Mouse (Mus musculus): ENCODE results near the gene Amh. TPM values are rescaled to one million over a fixed set of nuclear protein-coding genes. Genes with fewer than 3 reads are reported as not detected.

Amh gene
- polyA plus RNA-seq (2014; fragmentation: Nextera tagmentation; extraction: Ambion mirVana), result 0.11 TPM in 1 of 2 replicates, not detected in the other

- 69% methylated on average over 6 of the region's 6 CpGs for WGBS
- no peaks in the 10 kb centered on the region for H3K9me3 ChIP-seq (ENCODE audit: control insufficient read depth, low read length)
- no peak within 1 kb of the TSS for H3K4me3 ChIP-seq (ENCODE audit: low read depth, low read length)
- peaks cover 30% of the 10 kb centered on the region for H3K4me1 ChIP-seq (replicated peaks; ENCODE audit: control insufficient read depth, insufficient read depth, low read length)
- no peak within 1 kb of the TSS for H3K4me2 ChIP-seq (ENCODE audit: low read length)
- 0 out of 2 replicates have a peak, but pooled peaks cover 9% of the 10 kb centered on the region for H3K27me3 ChIP-seq (replicated peaks; ENCODE audit: control insufficient read depth, insufficient read depth, low read length)
- DNase-seq (ENCODE audit: low spot score) (no peak), ATAC-seq (replicated peaks; ENCODE audit: low FRiP score, low TSS enrichment, low read depth) (no peak)
- no peak within 1 kb of the TSS for H3K9ac ChIP-seq (ENCODE audit: low read length)
- H3K27ac ChIP-seq (ENCODE audit: low read depth), result no peak within 1 kb of the TSS
- H3K36me3 ChIP-seq (ENCODE audit: control insufficient read depth, insufficient read depth, low read length), result peaks cover 49% of the 10 kb centered on the region
These were observed at the start of gene Amh for GRCm38 (mm10) chr10:80804916-80805315. Gene Amh, plus strand, starts transcription at chr10:80805243.

DNA sequence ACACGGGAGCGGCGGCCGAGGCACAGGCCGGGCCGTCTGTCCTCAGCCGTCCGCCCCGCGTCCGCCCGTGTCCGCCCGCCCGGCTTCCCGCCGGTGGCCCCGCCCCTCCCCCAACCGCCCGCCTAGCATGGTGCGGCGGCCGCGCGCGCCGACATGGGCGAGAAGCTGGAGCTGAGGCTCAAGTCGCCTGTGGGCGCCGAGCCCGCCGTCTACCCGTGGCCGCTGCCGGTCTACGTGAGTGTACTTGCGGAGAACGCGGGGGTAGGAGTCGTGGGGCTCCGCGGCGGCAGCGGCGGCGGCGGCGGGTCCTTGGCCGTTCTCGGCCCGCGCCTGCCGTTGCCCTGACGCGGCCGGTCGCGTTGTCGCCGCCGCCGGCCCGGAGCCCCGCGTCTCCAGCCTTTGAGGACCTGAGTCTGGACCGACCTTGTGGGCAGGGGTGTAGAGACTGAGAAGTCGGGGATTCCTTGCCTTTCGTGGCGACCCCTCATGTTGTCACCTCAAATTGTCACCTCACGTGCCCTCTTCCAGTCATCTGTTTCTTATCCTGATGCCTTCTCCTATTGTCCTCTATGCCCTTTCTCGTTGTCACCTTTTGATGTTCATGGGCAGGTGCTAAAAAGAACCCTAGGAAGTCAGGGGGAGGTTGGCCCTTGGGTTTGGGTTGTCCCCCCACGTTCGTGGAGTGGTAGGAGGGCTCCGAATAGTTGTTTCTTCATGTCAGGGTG lies 49.6 kb upstream of the Amh start:
- Histone ChIP-seq H3K27ac (ENCODE audit: low read depth) (peak overlapping the region; percentile 74), H3K4me1 (replicated peaks; ENCODE audit: control insufficient read depth, insufficient read depth, low read length) (peaks cover 24% of the 10 kb centered on the region), H3K27me3 (replicated peaks; ENCODE audit: control insufficient read depth, insufficient read depth, low read length) (no peaks in the 10 kb centered on the region), H3K9me3 (ENCODE audit: control insufficient read depth, low read length) (no peaks in the 10 kb centered on the region), H3K4me2 (ENCODE audit: low read length) (peak overlapping the region; percentile 100), H3K9ac (ENCODE audit: low read length) (peak overlapping the region; percentile 95), H3K36me3 (ENCODE audit: control insufficient read depth, insufficient read depth, low read length) (no peaks in the 10 kb centered on the region), H3K4me3 (ENCODE audit: low read depth, low read length) (peak overlapping the region; percentile 93)
- under 1% methylated on average over 75 of the region's 75 CpGs for WGBS
- ATAC-seq (replicated peaks; ENCODE audit: low FRiP score, low TSS enrichment, low read depth) (no peak), DNase-seq (ENCODE audit: low spot score) (no peak)

DNA sequence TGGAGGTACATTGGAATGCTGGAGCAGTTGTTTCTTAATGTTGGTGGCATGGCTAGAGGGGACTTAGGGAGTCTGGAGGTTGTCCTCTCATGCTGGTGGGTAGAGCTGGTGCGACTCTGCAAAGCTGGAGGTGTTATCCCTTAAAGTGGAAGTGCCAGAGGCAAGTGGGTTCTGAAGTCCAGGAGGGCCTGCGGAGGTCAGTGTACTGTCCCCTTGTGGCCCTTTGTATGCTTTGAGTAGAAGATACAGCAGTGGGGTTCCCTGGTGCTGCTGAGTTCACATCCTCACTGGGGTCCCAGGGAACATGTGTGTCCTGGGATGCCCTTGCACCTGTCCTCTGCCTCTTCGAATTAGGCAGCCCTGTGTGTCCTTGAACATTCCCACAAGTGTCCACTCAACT lies 48.9 kb upstream of the Amh start:
- Histone ChIP-seq H3K27ac (ENCODE audit: low read depth) (no peak overlapping the region), H3K9ac (ENCODE audit: low read length) (peak overlapping the region; percentile 95), H3K27me3 (replicated peaks; ENCODE audit: control insufficient read depth, insufficient read depth, low read length) (no peaks in the 10 kb centered on the region), H3K36me3 (ENCODE audit: control insufficient read depth, insufficient read depth, low read length) (no peaks in the 10 kb centered on the region), H3K4me2 (ENCODE audit: low read length) (peak overlapping the region; percentile 100), H3K4me1 (replicated peaks; ENCODE audit: control insufficient read depth, insufficient read depth, low read length) (peaks cover 29% of the 10 kb centered on the region), H3K4me3 (ENCODE audit: low read depth, low read length) (peak overlapping the region; percentile 93), H3K9me3 (ENCODE audit: control insufficient read depth, low read length) (no peaks in the 10 kb centered on the region)
- ATAC-seq (replicated peaks; ENCODE audit: low FRiP score, low TSS enrichment, low read depth) (no peak), DNase-seq (ENCODE audit: low spot score) (no peak)
- WGBS, result 29% methylated on average over 3 of the region's 3 CpGs

DNA sequence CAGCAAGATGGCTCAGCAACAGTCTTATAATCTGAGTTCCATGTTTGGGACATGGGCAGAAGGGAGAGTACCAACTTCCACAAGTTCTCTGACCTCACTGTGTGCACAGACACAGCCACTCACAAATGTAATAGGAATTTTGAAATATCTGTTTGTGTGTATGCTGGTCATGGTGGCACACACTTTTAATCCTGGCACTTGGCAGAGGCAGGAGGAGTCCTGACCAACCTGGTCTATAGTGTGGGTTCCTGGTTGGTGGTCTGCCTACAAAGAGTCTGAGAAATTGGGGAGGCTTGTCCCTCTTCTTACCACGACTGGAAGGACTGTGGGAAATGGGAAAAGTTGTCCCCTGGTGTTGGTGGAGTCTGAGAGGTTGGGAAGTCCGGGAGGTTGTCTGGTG lies 48.5 kb upstream of the Amh start:
- H3K9ac ChIP-seq (ENCODE audit: low read length), result peak overlapping the region; percentile 95

GRCm38 (mm10) chr10:80756967-80757366 lies 48.1 kb upstream of the Amh start:
- 66% methylated on average over 4 of the region's 4 CpGs for WGBS
- H3K27me3 ChIP-seq (replicated peaks; ENCODE audit: control insufficient read depth, insufficient read depth, low read length), result no peaks in the 10 kb centered on the region
- H3K9ac ChIP-seq (ENCODE audit: low read length), result no peak overlapping the region; the same call in 1 of the 2 replicates
- DNase-seq (ENCODE audit: low spot score) (no peak), ATAC-seq (replicated peaks; ENCODE audit: low FRiP score, low TSS enrichment, low read depth) (no peak)
- peak overlapping the region; percentile 100 for H3K4me2 ChIP-seq (ENCODE audit: low read length)
- peaks cover 33% of the 10 kb centered on the region for H3K4me1 ChIP-seq (replicated peaks; ENCODE audit: control insufficient read depth, insufficient read depth, low read length)
- no peaks in the 10 kb centered on the region for H3K36me3 ChIP-seq (ENCODE audit: control insufficient read depth, insufficient read depth, low read length)
- no peaks in the 10 kb centered on the region for H3K9me3 ChIP-seq (ENCODE audit: control insufficient read depth, low read length)
- H3K27ac ChIP-seq (ENCODE audit: low read depth), result peak overlapping the region; percentile 6; the same call in 1 of the 2 replicates
- H3K4me3 ChIP-seq (ENCODE audit: low read depth, low read length), result 0 out of 2 replicates have a peak overlapping the region, but pooled peaks have one; percentile 93

More for the DNA sequence above, 48.5 kb upstream of the Amh start:
- DNase-seq (ENCODE audit: low spot score) (no peak), ATAC-seq (replicated peaks; ENCODE audit: low FRiP score, low TSS enrichment, low read depth) (no peak)
- Histone ChIP-seq H3K9me3 (ENCODE audit: control insufficient read depth, low read length) (no peaks in the 10 kb centered on the region), H3K27ac (ENCODE audit: low read depth) (0 out of 2 replicates have a peak overlapping the region, but pooled peaks have one; percentile 6), H3K4me1 (replicated peaks; ENCODE audit: control insufficient read depth, insufficient read depth, low read length) (peaks cover 33% of the 10 kb centered on the region), H3K4me2 (ENCODE audit: low read length) (peak overlapping the region; percentile 100), H3K27me3 (replicated peaks; ENCODE audit: control insufficient read depth, insufficient read depth, low read length) (no peaks in the 10 kb centered on the region), H3K36me3 (ENCODE audit: control insufficient read depth, insufficient read depth, low read length) (no peaks in the 10 kb centered on the region), H3K4me3 (ENCODE audit: low read depth, low read length) (peak overlapping the region; percentile 93)
- 83% methylated on average over 2 of the region's 2 CpGs for WGBS

GRCm38 (mm10) chr10:80757717-80758116 lies 47.3 kb upstream of the Amh start:
- DNase-seq (ENCODE audit: low spot score) (peak; percentile 72), ATAC-seq (replicated peaks; ENCODE audit: low FRiP score, low TSS enrichment, low read depth) (no peak)
- Histone ChIP-seq H3K4me2 (ENCODE audit: low read length) (no peak overlapping the region), H3K9me3 (ENCODE audit: control insufficient read depth, low read length) (no peaks in the 10 kb centered on the region), H3K27me3 (replicated peaks; ENCODE audit: control insufficient read depth, insufficient read depth, low read length) (no peaks in the 10 kb centered on the region), H3K9ac (ENCODE audit: low read length) (no peak overlapping the region), H3K4me3 (ENCODE audit: low read depth, low read length) (no peak overlapping the region), H3K27ac (ENCODE audit: low read depth) (no peak overlapping the region), H3K36me3 (ENCODE audit: control insufficient read depth, insufficient read depth, low read length) (peaks cover under 1% of the 10 kb centered on the region; the same call in 1 of the 2 replicates), H3K4me1 (replicated peaks; ENCODE audit: control insufficient read depth, insufficient read depth, low read length) (peaks cover 27% of the 10 kb centered on the region)
- WGBS, result 39% methylated on average over 5 of the region's 5 CpGs

DNA sequence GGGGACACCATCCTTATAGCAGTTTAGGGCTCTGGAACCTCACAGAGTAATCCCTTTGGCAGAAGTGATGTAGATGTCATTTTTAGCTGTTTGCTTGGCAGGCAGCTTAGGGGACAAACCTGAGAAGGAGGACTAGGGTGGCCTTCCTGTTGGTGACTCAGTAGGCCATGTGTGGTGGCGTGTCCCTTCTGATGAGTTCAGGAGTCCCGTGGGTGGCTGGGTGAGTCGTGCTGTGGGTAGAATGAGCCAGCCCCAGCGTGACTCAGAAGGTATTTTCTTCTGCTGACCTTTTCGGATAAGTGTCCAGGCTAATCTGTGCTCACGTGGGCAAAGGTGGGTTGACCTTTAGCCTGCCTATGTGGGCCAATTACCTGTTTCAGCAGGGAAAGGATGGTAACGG lies 46.4 kb upstream of the Amh start:
- Histone ChIP-seq H3K4me1 (replicated peaks; ENCODE audit: control insufficient read depth, insufficient read depth, low read length) (peaks cover 27% of the 10 kb centered on the region), H3K4me2 (ENCODE audit: low read length) (no peak overlapping the region), H3K27me3 (replicated peaks; ENCODE audit: control insufficient read depth, insufficient read depth, low read length) (no peaks in the 10 kb centered on the region), H3K9ac (ENCODE audit: low read length) (no peak overlapping the region), H3K4me3 (ENCODE audit: low read depth, low read length) (no peak overlapping the region), H3K27ac (ENCODE audit: low read depth) (no peak overlapping the region), H3K36me3 (ENCODE audit: control insufficient read depth, insufficient read depth, low read length) (peaks cover 3% of the 10 kb centered on the region; the same call in 1 of the 2 replicates), H3K9me3 (ENCODE audit: control insufficient read depth, low read length) (no peaks in the 10 kb centered on the region)
- ATAC-seq (replicated peaks; ENCODE audit: low FRiP score, low TSS enrichment, low read depth) (no peak), DNase-seq (ENCODE audit: low spot score) (no peak)
- WGBS, result 84% methylated on average over 7 of the region's 7 CpGs

DNA sequence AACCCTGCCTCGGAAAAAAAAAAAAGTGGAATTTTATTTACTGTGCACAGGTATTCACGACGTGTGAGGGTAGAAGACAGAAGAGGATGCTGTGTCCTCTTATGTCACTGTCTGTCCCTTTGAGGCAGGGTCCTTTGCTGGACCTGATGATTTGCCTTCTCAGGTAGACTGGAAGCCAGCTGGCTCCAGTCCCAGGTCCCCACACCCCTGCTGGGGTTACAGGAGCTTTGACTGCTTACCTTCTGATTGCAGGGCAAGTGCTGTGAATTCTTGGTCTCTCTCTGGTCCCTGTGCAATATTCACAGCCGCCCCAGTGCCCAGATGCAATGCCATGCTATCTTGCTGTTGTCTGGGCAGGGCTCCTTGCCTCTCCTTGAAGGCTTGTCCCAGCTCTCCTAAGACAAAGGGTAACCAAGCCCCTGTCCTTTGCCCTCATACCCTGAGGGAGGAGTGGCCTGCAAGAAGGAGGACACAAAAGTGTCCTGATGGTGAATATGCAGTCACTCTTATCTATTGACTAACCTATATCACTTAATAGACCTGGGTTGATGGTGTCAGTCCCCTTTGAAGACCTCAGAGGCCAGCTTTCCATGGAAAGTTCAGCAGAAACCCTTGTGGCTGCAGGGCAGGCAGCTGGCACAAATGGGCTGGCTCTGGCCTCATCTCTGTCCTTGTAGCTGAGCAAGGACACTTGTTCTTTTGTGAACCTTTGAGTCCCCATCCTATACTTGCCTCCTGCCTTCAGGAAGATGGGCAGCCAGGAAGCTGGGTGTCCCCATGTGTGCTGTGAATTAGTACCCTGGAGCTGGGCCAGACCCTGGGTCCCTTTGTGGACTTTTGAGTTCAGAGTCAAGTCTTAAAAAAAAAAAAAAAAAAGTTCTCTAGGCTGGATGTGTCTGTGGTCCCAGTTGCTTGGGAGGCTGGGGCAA lies 44.2 kb upstream of the Amh start:
- Histone ChIP-seq H3K27me3 (replicated peaks; ENCODE audit: control insufficient read depth, insufficient read depth, low read length) (no peaks in the 10 kb centered on the region), H3K9me3 (ENCODE audit: control insufficient read depth, low read length) (no peaks in the 10 kb centered on the region), H3K27ac (ENCODE audit: low read depth) (no peak overlapping the region), H3K9ac (ENCODE audit: low read length) (no peak overlapping the region), H3K4me3 (ENCODE audit: low read depth, low read length) (no peak overlapping the region), H3K4me1 (replicated peaks; ENCODE audit: control insufficient read depth, insufficient read depth, low read length) (peaks cover 27% of the 10 kb centered on the region), H3K4me2 (ENCODE audit: low read length) (no peak overlapping the region), H3K36me3 (ENCODE audit: control insufficient read depth, insufficient read depth, low read length) (peaks cover 14% of the 10 kb centered on the region; the same call in 1 of the 2 replicates)
- ATAC-seq (replicated peaks; ENCODE audit: low FRiP score, low TSS enrichment, low read depth), result no peak
- WGBS, result 81% methylated on average over 4 of the region's 4 CpGs
- DNase-seq (ENCODE audit: low spot score), result no peak

Data from intestine, embryonic 14.5 days (tissue).